Mouse (Mus musculus) heart, postnatal 0 days (tissue): Measurements from ENCODE around the gene Ostf1. TPM values are rescaled to one million over a fixed set of nuclear protein-coding genes. Genes with fewer than 3 reads are reported as not detected.

Source experiments
- ATAC-seq: fragments of 200-750 bp; cut with Nextera tagmentation; 2 replicates; pipeline ENCODE4 v1.8.0; 2017; ENCODE audit warnings: low read depth, moderate number of reproducible peaks, moderate library complexity; ENCODE audit not compliant: insufficient read depth
- DNase-seq: peaks from one replicate; pipeline ENCODE4 v3.0.0-alpha.2; 2016; ENCODE audit warnings: low spot score
- H3K27ac ChIP-seq: fragments of 300-500 bp; sonication (generic); 2 replicates; pipeline ENCODE4 v1.5.1; 2014; ENCODE audit warnings: low read depth, mild to moderate bottlenecking
- H3K27me3 ChIP-seq: fragments of 300-500 bp; sonication (generic); 2 replicates; pipeline ENCODE4 v1.6.1; 2014; ENCODE audit warnings: low read length, mixed read lengths; ENCODE audit not compliant: control insufficient read depth, insufficient read depth
- H3K36me3 ChIP-seq: fragments of 300-500 bp; sonication (generic); replicated peaks from 2 replicates; pipeline ENCODE4 v1.6.1; 2014; ENCODE audit warnings: low read length, mixed read lengths; ENCODE audit not compliant: control insufficient read depth, insufficient read depth
- H3K4me1 ChIP-seq: fragments of 300-500 bp; sonication (generic); 2 replicates; pipeline ENCODE4 v1.6.1; 2014; ENCODE audit warnings: antibody characterized with exemption; ENCODE audit not compliant: control insufficient read depth, insufficient read depth
- H3K4me2 ChIP-seq: fragments of 300-500 bp; sonication (generic); 2 replicates; pipeline ENCODE4 v1.6.1; 2014; ENCODE audit warnings: low read depth, mild to moderate bottlenecking, low read length, moderate library complexity
- H3K4me3 ChIP-seq: fragments of 300-500 bp; sonication (generic); 2 replicates; pipeline ENCODE4 v1.5.1; 2014; ENCODE audit warnings: low read depth, low read length
- H3K9ac ChIP-seq: fragments of 300-500 bp; sonication (generic); replicated peaks from 2 replicates; pipeline ENCODE4 v1.6.1; 2014; ENCODE audit warnings: low read depth, low read length, mixed read lengths
- H3K9me3 ChIP-seq: fragments of 300-500 bp; sonication (generic); replicated peaks from 2 replicates; pipeline ENCODE4 v1.6.1; 2016; ENCODE audit warnings: low read length; ENCODE audit not compliant: control insufficient read depth
- CTCF ChIP-seq: IDR thresholded peaks from 2 replicates; pipeline ENCODE4 v1.5.1; 2016; ENCODE audit warnings: antibody characterized with exemption, control low read depth, low read depth
- EP300 ChIP-seq: IDR thresholded peaks from 2 replicates; pipeline ENCODE4 v1.6.1; 2016; ENCODE audit warnings: antibody characterized with exemption, low read depth
- WGBS: fragments of 180-500 bp; shearing (Covaris S2); extraction: QIAGEN DNeasy Blood & Tissue Kit; methylation state at CpG from one replicate; pipeline ENCODE4 v1.1.7; 2014; 5-methylcytosine and 5-hydroxymethylcytosine counted together
- polyA plus RNA-seq: library from polyadenylated mRNA; unstranded; fragments of >200 nt; fragmentation: Nextera tagmentation; extraction: Ambion mirVana; gene quantifications from 2 replicates; pipeline ENCODE4 v1.2.1, GENCODE M21; 2015
- total RNA-seq: library from RNA; depleted of rRNA; stranded (reverse); fragments of >200 nt; gene quantifications from 2 replicates; pipeline ENCODE4 v1.2.3, GENCODE M21; 2014; ENCODE audit warnings: low replicate concordance

Gene Ostf1
- total and polyA plus RNA-seq, 2 experiments from 2014 or later: 82.7 to 89.3 TPM

GRCm38 (mm10) chr19:18583706-18584105, 47.9 kb downstream of the Ostf1 start:
- WGBS: 84% methylated on average over 4 of the region's 4 CpGs
- TF ChIP-seq EP300 (no peak), CTCF (no peak)

GRCm38 (mm10) chr19:18582887-18583286, 48.7 kb downstream of the Ostf1 start:
- Histone ChIP-seq H3K9me3 (no peaks in the 10 kb centered on the region), H3K4me2 (no peak overlapping the region), H3K9ac (no peak overlapping the region), H3K4me1 (no peaks in the 10 kb centered on the region), H3K36me3 (peaks cover 29% of the 10 kb centered on the region), H3K27ac (no peak overlapping the region), H3K27me3 (no peaks in the 10 kb centered on the region), H3K4me3 (no peak overlapping the region)
- DNase-seq (no peak), ATAC-seq (no peak)
- 67% methylated on average over 6 of the region's 6 CpGs for WGBS
- TF ChIP-seq CTCF (no peak), EP300 (no peak)

More at GRCm38 (mm10) chr19:18583706-18584105, 47.9 kb downstream of the Ostf1 start:
- Histone ChIP-seq H3K9ac (no peak overlapping the region), H3K27me3 (no peaks in the 10 kb centered on the region), H3K4me1 (no peaks in the 10 kb centered on the region), H3K36me3 (peaks cover 36% of the 10 kb centered on the region), H3K4me3 (no peak overlapping the region), H3K4me2 (no peak overlapping the region), H3K27ac (no peak overlapping the region), H3K9me3 (no peaks in the 10 kb centered on the region)
- no peak for DNase-seq
- no peak for ATAC-seq

GRCm38 (mm10) chr19:18582226-18582625, 49.4 kb downstream of the Ostf1 start:
- H3K4me3 ChIP-seq: no peak overlapping the region
- H3K27me3 ChIP-seq: no peaks in the 10 kb centered on the region
- TF ChIP-seq EP300 (no peak), CTCF (no peak)
- H3K36me3 ChIP-seq: peaks cover 28% of the 10 kb centered on the region
- no peaks in the 10 kb centered on the region for H3K9me3 ChIP-seq
- no peak overlapping the region for H3K4me2 ChIP-seq
- H3K4me1 ChIP-seq: no peaks in the 10 kb centered on the region
- DNase-seq: no peak
- H3K9ac ChIP-seq: no peak overlapping the region
- ATAC-seq: no peak
- WGBS: 90% methylated on average over 9 of the region's 9 CpGs
- H3K27ac ChIP-seq: no peak overlapping the region

GRCm38 (mm10) chr19:18581046-18581445, 50.6 kb downstream of the Ostf1 start:
- no peak overlapping the region for H3K4me3 ChIP-seq
- no peaks in the 10 kb centered on the region for H3K27me3 ChIP-seq
- DNase-seq (no peak), ATAC-seq (no peak)
- H3K4me2 ChIP-seq: no peak overlapping the region
- WGBS: 93% methylated on average over 16 of the region's 16 CpGs
- H3K27ac ChIP-seq: no peak overlapping the region
- no peaks in the 10 kb centered on the region for H3K9me3 ChIP-seq
- H3K9ac ChIP-seq: no peak overlapping the region
- peaks cover 28% of the 10 kb centered on the region for H3K36me3 ChIP-seq
- no peak for TF ChIP-seq CTCF
- H3K4me1 ChIP-seq: no peaks in the 10 kb centered on the region

- no peak for DNase-seq
- Histone ChIP-seq H3K4me3 (no peak overlapping the region), H3K9me3 (no peaks in the 10 kb centered on the region), H3K36me3 (peaks cover 10% of the 10 kb centered on the region), H3K4me2 (no peak overlapping the region), H3K4me1 (no peaks in the 10 kb centered on the region), H3K9ac (no peak overlapping the region), H3K27me3 (no peaks in the 10 kb centered on the region), H3K27ac (no peak overlapping the region)
- TF ChIP-seq CTCF (no peak), EP300 (no peak)
- no peak for ATAC-seq
- 92% methylated on average over 1 of the region's 1 CpGs for WGBS
These were observed 52.6 kb downstream of the Ostf1 start for GRCm38 (mm10) chr19:18579012-18579358.

GRCm38 (mm10) chr19:18578216-18579011, 53.2 kb downstream of the Ostf1 start:
- TF ChIP-seq EP300 (no peak), CTCF (no peak)
- Histone ChIP-seq H3K9ac (no peak overlapping the region), H3K4me2 (no peak overlapping the region), H3K4me1 (no peaks in the 10 kb centered on the region), H3K27ac (no peak overlapping the region), H3K27me3 (no peaks in the 10 kb centered on the region), H3K9me3 (no peaks in the 10 kb centered on the region), H3K36me3 (peaks cover 8% of the 10 kb centered on the region), H3K4me3 (no peak overlapping the region)
- ATAC-seq (no peak), DNase-seq (no peak)
- WGBS: 66% methylated on average over 17 of the region's 17 CpGs
